Mouse (Mus musculus): ENCODE results near the gene Fam19a1. TPM values are rescaled to one million over a fixed set of nuclear protein-coding genes. Genes with fewer than 3 reads are reported as not detected.

Fam19a1 gene
- polyA plus RNA-seq, 1 experiment from 2014 or later: 3.3 TPM

GRCm38 (mm10) chr6:96418866-96419265 is 305.9 kb downstream of the Fam19a1 start:
- no peaks in the 10 kb centered on the region for H3K9me3 ChIP-seq (ENCODE audit: low read length)
- H3K27me3 ChIP-seq (ENCODE audit: insufficient read depth, low read length): no peaks in the 10 kb centered on the region
- no peaks in the 10 kb centered on the region for H3K4me1 ChIP-seq (ENCODE audit: insufficient read depth, low read length)
- no peak overlapping the region for H3K4me2 ChIP-seq (replicated peaks; ENCODE audit: low read depth, low read length)
- no peaks in the 10 kb centered on the region for H3K36me3 ChIP-seq (ENCODE audit: insufficient read depth, low read length)
- no peak overlapping the region for H3K27ac ChIP-seq (ENCODE audit: low read length)
- no peak for ATAC-seq (ENCODE audit: low FRiP score, low TSS enrichment)
- H3K9ac ChIP-seq (replicated peaks; ENCODE audit: low read length): no peak overlapping the region
- 93% methylated on average over 4 of the region's 4 CpGs for WGBS
- no peak overlapping the region for H3K4me3 ChIP-seq (ENCODE audit: low read length)

DNA sequence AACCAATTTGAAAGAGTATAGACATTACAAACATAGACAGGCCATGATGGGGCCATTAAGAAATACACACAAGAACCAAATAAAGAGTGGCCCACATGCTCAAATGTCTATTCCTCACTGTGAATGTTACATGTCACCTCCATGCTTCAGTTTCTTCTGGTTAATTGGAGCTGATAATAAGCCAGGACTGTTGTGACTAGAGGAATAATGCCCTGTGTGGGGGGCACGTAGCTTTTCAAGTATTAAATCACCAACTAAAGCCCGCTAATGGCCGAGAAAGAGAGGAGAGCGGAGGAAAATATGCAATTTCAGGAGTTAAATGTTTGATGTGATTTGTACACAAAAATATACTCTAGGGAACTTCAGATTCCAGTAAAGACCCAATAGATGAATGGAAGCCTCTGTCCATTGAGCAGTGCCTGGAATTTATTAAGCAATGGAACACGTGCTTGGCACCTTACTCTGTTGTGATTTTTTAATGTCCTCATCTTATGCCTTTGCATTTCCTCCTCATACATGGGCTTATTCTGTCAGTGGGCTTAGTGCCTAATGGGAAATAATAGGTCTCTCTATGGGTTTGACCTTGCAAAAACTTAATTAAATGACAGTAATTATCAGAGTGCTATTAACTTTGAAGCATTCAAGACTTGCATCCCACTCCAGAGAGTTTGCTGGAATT is 306.9 kb downstream of the Fam19a1 start:
- H3K4me3 ChIP-seq (ENCODE audit: low read length): no peak overlapping the region
- no peaks in the 10 kb centered on the region for H3K27me3 ChIP-seq (ENCODE audit: insufficient read depth, low read length)
- no peaks in the 10 kb centered on the region for H3K36me3 ChIP-seq (ENCODE audit: insufficient read depth, low read length)
- no peak for ATAC-seq (ENCODE audit: low FRiP score, low TSS enrichment)
- no peak overlapping the region for H3K9ac ChIP-seq (replicated peaks; ENCODE audit: low read length)
- no peaks in the 10 kb centered on the region for H3K4me1 ChIP-seq (ENCODE audit: insufficient read depth, low read length)
- WGBS: 86% methylated on average over 5 of the region's 5 CpGs
- H3K9me3 ChIP-seq (ENCODE audit: low read length): no peaks in the 10 kb centered on the region
- H3K27ac ChIP-seq (ENCODE audit: low read length): no peak overlapping the region
- no peak overlapping the region for H3K4me2 ChIP-seq (replicated peaks; ENCODE audit: low read depth, low read length)

- no peaks in the 10 kb centered on the region for H3K9me3 ChIP-seq (ENCODE audit: low read length)
- WGBS: 47% methylated on average over 2 of the region's 2 CpGs
- ATAC-seq (ENCODE audit: low FRiP score, low TSS enrichment): no peak
Observed at GRCm38 (mm10) chr6:96420515-96420914, 307.6 kb downstream of the Fam19a1 start.

GRCm38 (mm10) chr6:96429390-96429789 is 316.4 kb downstream of the Fam19a1 start:
- H3K9me3 ChIP-seq (ENCODE audit: low read length): no peaks in the 10 kb centered on the region
- H3K4me1 ChIP-seq (ENCODE audit: insufficient read depth, low read length): no peaks in the 10 kb centered on the region
- H3K27ac ChIP-seq (ENCODE audit: low read length): no peak overlapping the region
- H3K36me3 ChIP-seq (ENCODE audit: insufficient read depth, low read length): no peaks in the 10 kb centered on the region
- no peak overlapping the region for H3K4me3 ChIP-seq (ENCODE audit: low read length)
- ATAC-seq (ENCODE audit: low FRiP score, low TSS enrichment): no peak
- 69% methylated on average over 6 of the region's 6 CpGs for WGBS
- no peaks in the 10 kb centered on the region for H3K27me3 ChIP-seq (ENCODE audit: insufficient read depth, low read length)
- no peak overlapping the region for H3K4me2 ChIP-seq (replicated peaks; ENCODE audit: low read depth, low read length)
- H3K9ac ChIP-seq (replicated peaks; ENCODE audit: low read length): no peak overlapping the region

More at GRCm38 (mm10) chr6:96420515-96420914, 307.6 kb downstream of the Fam19a1 start:
- no peaks in the 10 kb centered on the region for H3K36me3 ChIP-seq (ENCODE audit: insufficient read depth, low read length)
- no peak overlapping the region for H3K9ac ChIP-seq (replicated peaks; ENCODE audit: low read length)
- no peaks in the 10 kb centered on the region for H3K27me3 ChIP-seq (ENCODE audit: insufficient read depth, low read length)
- H3K4me1 ChIP-seq (ENCODE audit: insufficient read depth, low read length): no peaks in the 10 kb centered on the region
- H3K4me2 ChIP-seq (replicated peaks; ENCODE audit: low read depth, low read length): no peak overlapping the region
- no peak overlapping the region for H3K27ac ChIP-seq (ENCODE audit: low read length)
- H3K4me3 ChIP-seq (ENCODE audit: low read length): no peak overlapping the region

GRCm38 (mm10) chr6:96432397-96432796 is 319.4 kb downstream of the Fam19a1 start:
- Histone ChIP-seq H3K9me3 (ENCODE audit: low read length) (no peaks in the 10 kb centered on the region), H3K4me3 (ENCODE audit: low read length) (no peak overlapping the region), H3K27me3 (ENCODE audit: insufficient read depth, low read length) (no peaks in the 10 kb centered on the region), H3K27ac (ENCODE audit: low read length) (no peak overlapping the region), H3K4me1 (ENCODE audit: insufficient read depth, low read length) (no peaks in the 10 kb centered on the region), H3K9ac (replicated peaks; ENCODE audit: low read length) (no peak overlapping the region), H3K4me2 (replicated peaks; ENCODE audit: low read depth, low read length) (no peak overlapping the region), H3K36me3 (ENCODE audit: insufficient read depth, low read length) (no peaks in the 10 kb centered on the region)
- WGBS: 68% methylated on average over 3 of the region's 3 CpGs
- ATAC-seq (ENCODE audit: low FRiP score, low TSS enrichment): no peak

GRCm38 (mm10) chr6:96433896-96434295 is 320.9 kb downstream of the Fam19a1 start:
- H3K4me3 ChIP-seq (ENCODE audit: low read length): no peak overlapping the region
- no peak overlapping the region for H3K27ac ChIP-seq (ENCODE audit: low read length)
- no peaks in the 10 kb centered on the region for H3K27me3 ChIP-seq (ENCODE audit: insufficient read depth, low read length)
- no peaks in the 10 kb centered on the region for H3K9me3 ChIP-seq (ENCODE audit: low read length)
- H3K9ac ChIP-seq (replicated peaks; ENCODE audit: low read length): no peak overlapping the region
- no peaks in the 10 kb centered on the region for H3K36me3 ChIP-seq (ENCODE audit: insufficient read depth, low read length)
- no peak overlapping the region for H3K4me2 ChIP-seq (replicated peaks; ENCODE audit: low read depth, low read length)
- H3K4me1 ChIP-seq (ENCODE audit: insufficient read depth, low read length): 0 out of 2 replicates have a peak, but pooled peaks cover 7% of the 10 kb centered on the region
- ATAC-seq (ENCODE audit: low FRiP score, low TSS enrichment): no peak
- 77% methylated on average over 1 of the region's 1 CpGs for WGBS

- Histone ChIP-seq H3K4me1 (ENCODE audit: insufficient read depth, low read length) (peaks cover 10% of the 10 kb centered on the region; the same call in 1 of the 2 replicates), H3K27me3 (ENCODE audit: insufficient read depth, low read length) (no peaks in the 10 kb centered on the region), H3K4me2 (replicated peaks; ENCODE audit: low read depth, low read length) (no peak overlapping the region), H3K9ac (replicated peaks; ENCODE audit: low read length) (no peak overlapping the region), H3K9me3 (ENCODE audit: low read length) (no peaks in the 10 kb centered on the region), H3K27ac (ENCODE audit: low read length) (no peak overlapping the region), H3K36me3 (ENCODE audit: insufficient read depth, low read length) (no peaks in the 10 kb centered on the region), H3K4me3 (ENCODE audit: low read length) (no peak overlapping the region)
- ATAC-seq (ENCODE audit: low FRiP score, low TSS enrichment): no peak
- WGBS: 44% methylated on average over 2 of the region's 2 CpGs
Observed at GRCm38 (mm10) chr6:96435545-96435944, 322.6 kb downstream of the Fam19a1 start.

DNA sequence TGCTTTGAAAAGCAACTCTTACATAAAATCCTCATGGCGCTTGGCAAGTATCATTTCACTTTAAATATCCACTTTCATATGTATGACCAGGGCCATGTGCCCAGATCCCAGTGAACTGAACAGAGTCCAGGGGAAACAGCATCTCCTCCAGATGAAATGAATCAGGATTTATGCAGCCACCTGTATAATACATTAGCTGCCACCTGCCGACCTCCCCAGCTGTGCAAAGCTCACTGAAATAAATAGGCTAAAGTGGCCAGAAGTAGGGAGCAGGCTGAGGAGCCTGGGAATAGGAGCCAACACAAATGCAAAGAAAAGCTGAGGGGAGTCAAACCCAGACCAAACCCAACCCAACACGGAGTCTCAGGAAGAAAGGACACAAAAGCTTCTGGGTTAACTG is 324.9 kb downstream of the Fam19a1 start:
- peak; percentile 39; the same call in 1 of the 2 replicates for ATAC-seq (ENCODE audit: low FRiP score, low TSS enrichment)
- 37% methylated on average over 3 of the region's 3 CpGs for WGBS

GRCm38 (mm10) chr6:96439419-96439818 is 326.5 kb downstream of the Fam19a1 start:
- H3K27me3 ChIP-seq (ENCODE audit: insufficient read depth, low read length): no peaks in the 10 kb centered on the region
- no peak overlapping the region for H3K4me3 ChIP-seq (ENCODE audit: low read length)
- peak; percentile 75 for ATAC-seq (ENCODE audit: low FRiP score, low TSS enrichment)
- no peaks in the 10 kb centered on the region for H3K36me3 ChIP-seq (ENCODE audit: insufficient read depth, low read length)
- H3K9ac ChIP-seq (replicated peaks; ENCODE audit: low read length): no peak overlapping the region
- no peak overlapping the region for H3K4me2 ChIP-seq (replicated peaks; ENCODE audit: low read depth, low read length)
- no peak overlapping the region for H3K27ac ChIP-seq (ENCODE audit: low read length)
- peaks cover 10% of the 10 kb centered on the region; the same call in 1 of the 2 replicates for H3K4me1 ChIP-seq (ENCODE audit: insufficient read depth, low read length)
- 50% methylated on average over 2 of the region's 2 CpGs for WGBS
- no peaks in the 10 kb centered on the region for H3K9me3 ChIP-seq (ENCODE audit: low read length)

More for the DNA sequence above, 324.9 kb downstream of the Fam19a1 start:
- Histone ChIP-seq H3K4me2 (replicated peaks; ENCODE audit: low read depth, low read length) (no peak overlapping the region), H3K36me3 (ENCODE audit: insufficient read depth, low read length) (no peaks in the 10 kb centered on the region), H3K9me3 (ENCODE audit: low read length) (no peaks in the 10 kb centered on the region), H3K4me1 (ENCODE audit: insufficient read depth, low read length) (peaks cover 10% of the 10 kb centered on the region; the same call in 1 of the 2 replicates), H3K27ac (ENCODE audit: low read length) (0 out of 2 replicates have a peak overlapping the region, but pooled peaks have one; percentile 7), H3K27me3 (ENCODE audit: insufficient read depth, low read length) (no peaks in the 10 kb centered on the region), H3K4me3 (ENCODE audit: low read length) (no peak overlapping the region), H3K9ac (replicated peaks; ENCODE audit: low read length) (no peak overlapping the region)

- no peak overlapping the region for H3K27ac ChIP-seq (ENCODE audit: low read length)
- H3K36me3 ChIP-seq (ENCODE audit: insufficient read depth, low read length): no peaks in the 10 kb centered on the region
- H3K4me3 ChIP-seq (ENCODE audit: low read length): no peak overlapping the region
- H3K4me1 ChIP-seq (ENCODE audit: insufficient read depth, low read length): peaks cover 10% of the 10 kb centered on the region; the same call in 1 of the 2 replicates
- H3K4me2 ChIP-seq (replicated peaks; ENCODE audit: low read depth, low read length): no peak overlapping the region
- H3K27me3 ChIP-seq (ENCODE audit: insufficient read depth, low read length): no peaks in the 10 kb centered on the region
- WGBS: 88% methylated on average over 3 of the region's 3 CpGs
- no peak for ATAC-seq (ENCODE audit: low FRiP score, low TSS enrichment)
- H3K9ac ChIP-seq (replicated peaks; ENCODE audit: low read length): no peak overlapping the region
- H3K9me3 ChIP-seq (ENCODE audit: low read length): no peaks in the 10 kb centered on the region
Observed at GRCm38 (mm10) chr6:96441971-96442370, 329.0 kb downstream of the Fam19a1 start.

All from kidney, embryonic 16.5 days (tissue).